Mouse (Mus musculus) large intestine, adult 2 months (tissue): ENCODE results near the gene Cd200r3. TPM values are rescaled to one million over a fixed set of nuclear protein-coding genes. Genes with fewer than 3 reads are reported as not detected.

Experiments used
- DNase-seq: peaks from one replicate; pipeline ENCODE4 v3.0.0-alpha.2; 2012; ENCODE audit warnings: low read depth, low spot score
- WGBS: fragments of 180-500 bp; shearing (Covaris S2); methylation state at CpG from one replicate; pipeline ENCODE4 v1.1.7; 2018; 5-methylcytosine and 5-hydroxymethylcytosine counted together
- polyA plus RNA-seq: library from polyadenylated mRNA; depleted of rRNA; stranded (reverse); fragments of >200 nt; gene quantifications from 2 replicates; pipeline ENCODE4 v1.2.3, GENCODE M21; 2012

The Cd200r3 gene
- polyA plus RNA-seq, 1 experiment = 0.09 TPM

DNA sequence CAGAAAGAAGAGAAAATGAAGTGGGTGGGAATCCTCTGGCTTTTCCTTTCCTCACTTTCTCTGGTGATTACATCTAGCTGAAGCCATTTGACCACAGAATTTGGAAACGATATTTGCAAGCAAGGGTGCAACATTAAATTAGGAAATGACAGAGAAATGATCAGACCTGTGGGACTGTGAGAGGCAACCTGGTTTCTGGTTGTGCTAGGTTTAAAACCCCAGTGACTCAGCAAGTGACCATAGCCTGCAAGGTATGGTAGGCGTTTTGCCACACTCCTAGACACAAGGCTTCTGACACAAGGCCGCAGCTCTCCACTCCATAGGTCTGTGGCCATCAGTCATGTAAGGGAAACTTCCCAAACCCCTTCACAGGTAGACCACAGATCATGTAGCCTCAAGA is 41.4 kb downstream of the Cd200r3 start:
- 80% methylated on average over 3 of the region's 3 CpGs for WGBS
- no peak for DNase-seq

DNA sequence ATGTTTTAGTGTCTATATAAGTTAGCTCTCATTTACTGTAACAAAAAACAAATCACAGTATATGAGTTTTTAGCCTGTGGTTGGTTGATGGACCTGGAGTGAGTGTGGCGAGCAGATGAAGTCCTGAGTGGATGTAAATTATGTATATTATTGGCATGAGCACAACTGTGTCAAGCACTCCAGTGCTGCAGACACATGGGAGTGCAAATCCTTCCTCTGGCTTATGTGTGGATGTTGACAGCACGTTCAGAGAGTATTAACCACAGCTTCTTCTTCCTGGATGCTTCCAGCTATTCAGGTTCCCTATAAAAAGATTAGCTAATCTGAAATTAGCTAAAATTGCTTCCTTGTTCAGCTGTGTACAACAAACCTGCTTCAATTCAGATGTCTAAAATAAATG is 42.6 kb downstream of the Cd200r3 start:
- 49% methylated on average over 2 of the region's 2 CpGs for WGBS

GRCm38 (mm10) chr16:44988667-44989357 is 45.3 kb downstream of the Cd200r3 start:
- 93% methylated on average over 4 of the region's 4 CpGs for WGBS
- no peak for DNase-seq

More for the DNA sequence above, 42.6 kb downstream of the Cd200r3 start:
- no peak for DNase-seq

- no peak for DNase-seq
- 86% methylated on average over 4 of the region's 4 CpGs for WGBS
Observed at GRCm38 (mm10) chr16:44993319-44994019, 50.0 kb downstream of the Cd200r3 start.

DNA sequence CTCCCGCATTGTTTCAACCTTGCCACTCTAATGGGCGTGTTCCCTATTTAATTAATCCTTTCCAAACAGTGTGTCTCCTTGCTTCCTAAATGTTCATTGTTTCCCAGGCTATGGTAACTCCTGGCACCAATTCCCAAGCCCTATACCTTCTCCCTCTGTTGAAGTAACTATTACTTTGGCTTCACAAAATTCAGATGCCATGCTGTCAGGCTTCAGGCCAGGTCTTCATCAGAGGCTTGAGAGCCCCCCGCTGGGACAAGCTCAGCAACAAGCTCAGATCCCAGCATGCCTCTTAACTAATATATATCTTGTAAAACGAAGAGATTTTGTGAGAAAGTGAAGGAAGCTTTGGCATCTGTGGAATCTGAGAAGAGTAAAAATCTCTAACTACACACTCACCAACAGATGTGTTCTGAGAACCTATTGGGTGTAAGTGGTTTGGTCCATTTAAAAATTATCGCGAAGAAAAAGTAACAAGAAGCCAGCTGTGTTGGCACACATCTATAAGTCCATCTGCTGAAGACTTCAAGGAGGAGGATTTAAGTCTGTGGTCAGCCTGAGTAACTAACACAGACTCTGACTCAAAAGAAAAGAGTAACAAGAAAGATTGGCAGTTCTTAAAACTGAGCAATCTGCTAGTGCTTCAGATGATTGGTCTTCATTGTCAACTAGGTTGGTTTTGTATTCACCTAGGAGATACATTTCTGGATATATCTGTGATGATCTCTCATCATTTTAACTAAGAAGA is 50.9 kb downstream of the Cd200r3 start:
- WGBS = 82% methylated on average over 6 of the region's 6 CpGs
- no peak for DNase-seq

DNA sequence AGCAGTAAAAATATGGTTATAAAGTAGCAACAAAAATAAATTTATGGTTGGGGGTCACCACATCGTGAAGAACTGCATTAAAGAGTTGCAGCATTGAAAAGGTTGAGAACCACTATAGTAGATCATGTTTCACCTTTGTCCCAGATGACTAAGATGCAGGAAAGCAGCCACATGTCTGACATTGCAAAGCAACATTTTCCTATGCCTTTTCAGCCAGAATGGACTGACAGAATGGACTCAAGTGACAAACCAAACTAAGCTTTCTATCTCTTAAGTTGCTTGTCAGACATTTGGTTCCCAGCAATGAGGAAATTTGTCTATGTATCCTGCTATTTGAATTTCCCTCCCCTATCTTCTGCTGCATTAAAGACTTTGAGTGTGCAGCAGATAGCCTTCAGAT is 51.6 kb downstream of the Cd200r3 start:
- WGBS = 55% methylated on average over 1 of the region's 1 CpGs

GRCm38 (mm10) chr16:44996701-44997100 is 53.2 kb downstream of the Cd200r3 start:
- WGBS = 46% methylated on average over 1 of the region's 1 CpGs

More for the DNA sequence above, 51.6 kb downstream of the Cd200r3 start:
- no peak for DNase-seq

GRCm38 (mm10) chr16:44999537-44999936 is 56.1 kb downstream of the Cd200r3 start:
- DNase-seq = no peak
- 55% methylated on average over 3 of the region's 3 CpGs for WGBS

More at GRCm38 (mm10) chr16:44996701-44997100, 53.2 kb downstream of the Cd200r3 start:
- DNase-seq = no peak

DNA sequence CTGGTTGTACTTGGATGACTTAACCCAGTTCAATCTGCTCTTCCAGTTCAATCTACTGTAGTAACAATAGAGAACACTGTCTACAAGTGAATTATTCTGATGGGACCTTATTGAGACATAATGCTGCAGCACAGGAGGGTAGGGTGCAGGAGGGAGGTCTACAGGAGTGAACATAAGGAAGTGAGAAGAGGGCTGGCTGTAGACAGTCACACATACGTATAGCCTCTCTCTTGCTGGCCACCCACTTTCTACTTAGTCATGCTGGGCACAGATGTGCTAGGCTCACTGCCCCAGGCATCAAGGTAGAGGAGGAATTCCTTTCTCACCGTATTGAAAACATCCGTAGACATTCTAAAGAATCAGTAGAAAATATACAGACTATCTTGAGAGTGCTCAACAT is 61.0 kb downstream of the Cd200r3 start:
- DNase-seq = no peak
- 88% methylated on average over 3 of the region's 3 CpGs for WGBS

DNA sequence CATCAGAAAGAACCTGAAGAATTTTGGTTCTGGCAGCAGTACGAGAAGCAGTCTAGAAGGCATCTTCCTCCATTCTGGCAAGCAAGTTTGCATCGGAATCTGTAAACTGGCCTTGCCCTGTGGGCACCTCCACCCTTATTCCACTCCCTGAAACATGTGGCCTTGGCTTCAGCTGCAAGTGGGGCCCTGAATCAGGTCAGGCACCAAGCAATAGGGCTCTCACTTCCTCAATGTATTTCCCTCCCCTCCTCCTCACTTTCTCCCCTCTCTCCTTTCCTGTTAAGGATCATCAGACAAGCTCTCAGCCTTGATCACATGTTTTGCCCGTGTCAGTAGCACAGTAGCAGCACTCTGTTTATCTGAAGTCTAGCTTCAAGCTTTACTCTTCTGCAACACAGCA is 61.8 kb downstream of the Cd200r3 start:
- 60% methylated on average over 3 of the region's 3 CpGs for WGBS
- DNase-seq = no peak

- DNase-seq = no peak
- 49% methylated on average over 2 of the region's 2 CpGs for WGBS
Observed at GRCm38 (mm10) chr16:45006971-45007370, 63.5 kb downstream of the Cd200r3 start.

GRCm38 (mm10) chr16:45007807-45008206 is 64.3 kb downstream of the Cd200r3 start:
- no peak for DNase-seq
- WGBS = 77% methylated on average over 4 of the region's 4 CpGs

DNA sequence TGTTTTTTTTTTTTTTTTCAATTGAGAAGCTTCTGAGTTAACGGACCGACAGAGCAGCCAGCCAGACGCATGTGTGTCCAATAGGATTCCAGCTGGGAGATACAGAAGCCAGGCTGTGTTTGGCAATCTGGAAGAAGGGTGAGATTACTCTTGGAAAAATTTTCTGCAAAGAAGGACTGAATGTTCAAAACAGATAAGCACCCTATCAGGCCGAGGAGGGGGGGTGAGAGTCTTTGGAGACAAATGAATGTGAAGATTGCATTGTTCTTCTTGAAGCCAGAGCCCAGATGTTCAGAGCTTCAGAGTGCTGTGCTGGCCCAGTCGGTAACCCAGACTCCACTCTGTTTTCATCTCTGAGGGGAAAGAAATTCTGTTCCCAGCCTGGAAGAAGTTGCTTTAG is 66.2 kb downstream of the Cd200r3 start:
- no peak for DNase-seq
- WGBS = 68% methylated on average over 5 of the region's 5 CpGs

DNA sequence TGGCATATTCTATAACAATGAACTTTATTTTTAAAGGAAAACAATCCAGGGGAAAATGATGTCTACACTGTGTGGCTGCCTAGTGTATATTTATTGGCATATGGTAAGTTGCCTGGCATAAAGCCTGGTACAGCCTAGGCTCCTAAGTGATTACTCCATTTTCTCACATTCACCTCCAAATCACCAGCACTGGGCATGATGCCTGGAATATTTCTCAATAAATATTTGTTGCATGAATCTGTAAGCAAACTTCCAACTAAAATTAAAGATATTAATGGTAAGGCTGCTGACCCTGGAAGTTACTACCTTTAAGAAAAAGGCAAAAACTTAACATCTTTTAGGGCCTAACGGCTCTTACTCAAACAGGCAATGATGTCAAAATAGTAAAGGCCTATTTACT is 72.1 kb downstream of the Cd200r3 start:
- no peak for DNase-seq
- WGBS = 87% methylated on average over 1 of the region's 1 CpGs

GRCm38 (mm10) chr16:45016488-45016887 is 73.0 kb downstream of the Cd200r3 start:
- DNase-seq = no peak
- 79% methylated on average over 3 of the region's 3 CpGs for WGBS

- WGBS = 83% methylated on average over 2 of the region's 2 CpGs
- no peak for DNase-seq
Observed at GRCm38 (mm10) chr16:45018868-45019267, 75.4 kb downstream of the Cd200r3 start.

GRCm38 (mm10) chr16:45020055-45020454 is 76.6 kb downstream of the Cd200r3 start:
- no peak for DNase-seq
- 77% methylated on average over 1 of the region's 1 CpGs for whole genome bisulfite sequencing

- no peak for DNase-seq
- WGBS = 93% methylated on average over 2 of the region's 2 CpGs
Observed at GRCm38 (mm10) chr16:45020669-45021309, 77.3 kb downstream of the Cd200r3 start.

- DNase-seq = no peak
Observed at GRCm38 (mm10) chr16:45021443-45021842, 78.0 kb downstream of the Cd200r3 start.

GRCm38 (mm10) chr16:45023904-45024303 is 80.4 kb downstream of the Cd200r3 start:
- WGBS = 64% methylated on average over 4 of the region's 4 CpGs
- DNase-seq = peak; percentile 33
